Mouse (Mus musculus): ENCODE results near the gene Nynrin. TPM values are rescaled to one million over a fixed set of nuclear protein-coding genes. Genes with fewer than 3 reads are reported as not detected.

The Nynrin gene
- total and polyA plus RNA-seq, 3 experiments: not detected

DNA sequence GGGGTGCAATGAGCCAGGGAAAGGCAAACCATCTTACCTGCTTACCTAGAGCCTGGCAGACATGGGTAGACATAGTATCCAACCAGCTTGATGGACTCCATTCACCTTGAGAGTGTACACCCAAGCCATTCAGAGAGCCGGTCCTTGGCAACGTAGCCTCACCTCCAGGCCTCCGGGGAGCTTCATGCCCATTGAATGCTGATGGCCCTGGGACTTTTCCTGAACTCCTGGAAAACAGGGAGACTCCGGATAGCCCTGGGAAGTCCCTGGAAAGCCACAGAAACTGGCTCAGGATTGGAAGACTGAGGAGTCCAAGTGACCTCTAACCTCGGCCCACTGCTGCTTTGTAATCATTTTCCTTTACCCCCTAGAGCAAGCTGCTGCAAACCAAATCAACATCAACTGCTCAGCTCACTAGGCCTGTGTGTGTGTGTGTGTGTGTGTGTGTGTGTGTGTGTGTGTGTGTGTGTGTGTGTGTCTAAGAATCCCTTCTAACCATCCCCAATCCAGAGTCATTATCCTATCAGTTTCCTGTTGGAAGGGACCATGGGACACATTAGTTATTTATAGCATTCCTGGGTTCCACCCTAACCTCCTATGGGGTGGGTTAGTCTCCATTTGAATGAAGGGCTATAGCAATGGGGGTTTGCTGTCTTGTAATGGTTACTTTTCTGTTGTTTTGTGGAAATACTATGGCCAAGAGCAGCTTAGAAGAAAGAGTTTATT, 18.8 kb upstream of the Nynrin start:
- TF ChIP-seq MYC (IDR thresholded peaks at IDR 0.05; ENCODE audit: low read depth, low read length) (no peak), KAT2A (conservative IDR thresholded peaks at IDR 0.05; ENCODE audit: low read depth, low read length) (no peak), CHD1 (IDR thresholded peaks at IDR 0.05; ENCODE audit: low read depth, low read length) (no peak), ZMIZ1 (IDR thresholded peaks at IDR 0.05; ENCODE audit: low read depth, low read length) (no peak), EP300 (IDR thresholded peaks at IDR 0.05; ENCODE audit: low read depth in 1 of 2, low read length in 2 of 2) (no peak), TAL1 (IDR thresholded peaks at IDR 0.05; ENCODE audit: low read length) (no peak)
- Histone ChIP-seq H3K27me3 (ENCODE audit: control insufficient read depth in 1 of 2, insufficient read depth in 2 of 2, low read length in 2 of 2) (peaks cover 0 to 3% of the 10 kb centered on the region in 2 experiments; a peak in 1 of 4 replicates), H3K79me2 (ENCODE audit: control insufficient read depth, insufficient read depth, low read length, poor library complexity) (no peaks in the 10 kb centered on the region), H3K36me3 (ENCODE audit: control insufficient read depth in 1 of 2, insufficient read depth in 2 of 2, low read length in 2 of 2) (no peaks in the 10 kb centered on the region), H3K27ac (ENCODE audit: control insufficient read depth, low read depth, low read length) (no peak overlapping the region), H3K9ac (ENCODE audit: control insufficient read depth, low read depth, low read length, poor library complexity, severe bottlenecking) (no peak overlapping the region), H3K9me3 (replicated peaks; ENCODE audit: insufficient read depth, low read length) (no peaks in the 10 kb centered on the region), H3K4me3 (ENCODE audit: control insufficient read depth in 1 of 2, insufficient read depth in 1 of 2, low read depth in 2 of 2, low read length in 2 of 2) (no peak overlapping the region), H3K4me1 (ENCODE audit: control insufficient read depth in 1 of 2, insufficient read depth in 2 of 2, low read length in 2 of 2) (peaks cover 0 to 3% of the 10 kb centered on the region in 2 experiments; a peak in 1 of 4 replicates)
- no peak for DNase-seq (ENCODE audit: low read depth, low spot score)

DNA sequence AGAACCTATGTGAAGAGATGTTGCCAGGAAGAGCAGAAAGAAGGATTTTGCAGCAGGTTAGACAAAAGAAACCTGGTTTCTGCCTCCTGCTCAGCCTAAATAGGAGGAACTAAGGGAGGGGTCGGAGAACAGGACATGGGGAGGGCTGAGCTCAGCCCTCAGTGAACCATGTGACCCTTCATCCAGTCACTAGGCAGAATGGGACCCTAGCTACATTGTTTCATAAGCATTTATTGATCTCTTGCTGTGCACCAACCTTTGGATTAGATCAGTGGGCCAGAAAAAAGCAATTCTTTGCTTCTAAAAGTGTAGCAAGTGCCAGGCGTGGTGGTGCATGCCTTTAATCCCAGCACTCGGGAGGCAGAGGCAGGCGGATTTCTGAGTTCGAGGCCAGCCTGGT, 15.5 kb upstream of the Nynrin start:
- TF ChIP-seq ELF1 (IDR thresholded peaks at IDR 0.05; ENCODE audit: low read depth, low read length): no peak
- no peak for TF ChIP-seq POLR2AphosphoS2 (IDR thresholded peaks at IDR 0.05; ENCODE audit: low read length)
- no peak for TF ChIP-seq MAZ (IDR thresholded peaks at IDR 0.05; ENCODE audit: low read depth, low read length)
- no peak for TF ChIP-seq ETS1 (IDR thresholded peaks at IDR 0.05; ENCODE audit: low read depth, low read length)
- no peak for TF ChIP-seq POLR2AphosphoS5 (IDR thresholded peaks at IDR 0.05; ENCODE audit: borderline replicate concordance, low read depth, low read length)
- no peak for TF ChIP-seq SIN3A (IDR thresholded peaks at IDR 0.05; ENCODE audit: low read length)
- H3K27me3 ChIP-seq (ENCODE audit: control insufficient read depth in 1 of 2, insufficient read depth in 2 of 2, low read length in 2 of 2): peaks cover 0 to 3% of the 10 kb centered on the region in 2 experiments; a peak in 1 of 4 replicates

DNA sequence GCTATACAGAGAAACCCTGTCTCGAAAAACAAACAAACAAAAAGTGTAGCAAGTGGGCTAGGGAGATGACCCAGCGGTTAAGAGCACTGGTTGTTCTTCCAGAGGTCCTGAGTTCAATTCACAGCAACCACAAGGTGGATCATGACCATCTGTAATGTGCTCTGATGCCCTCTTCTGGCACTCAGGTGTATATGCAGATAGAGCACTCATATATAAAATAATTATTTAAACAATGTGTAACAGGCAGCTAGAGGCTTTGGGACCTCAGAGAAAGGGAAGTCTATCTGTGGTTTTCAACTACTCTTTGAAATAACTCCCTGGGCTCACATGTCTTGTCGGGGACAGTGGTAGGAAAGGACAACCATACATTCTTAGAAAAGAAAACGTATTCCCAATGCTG, 15.1 kb upstream of the Nynrin start:
- Histone ChIP-seq H3K79me2 (ENCODE audit: control insufficient read depth, insufficient read depth, low read length, poor library complexity) (no peaks in the 10 kb centered on the region), H3K4me1 (ENCODE audit: control insufficient read depth in 1 of 2, insufficient read depth in 2 of 2, low read length in 2 of 2) (no peaks in the 10 kb centered on the region), H3K27ac (ENCODE audit: control insufficient read depth, low read depth, low read length) (no peak overlapping the region), H3K4me3 (ENCODE audit: control insufficient read depth in 1 of 2, insufficient read depth in 1 of 2, low read depth in 2 of 2, low read length in 2 of 2) (no peak overlapping the region), H3K9me3 (replicated peaks; ENCODE audit: insufficient read depth, low read length) (no peaks in the 10 kb centered on the region), H3K9ac (ENCODE audit: control insufficient read depth, low read depth, low read length, poor library complexity, severe bottlenecking) (no peak overlapping the region), H3K36me3 (ENCODE audit: control insufficient read depth in 1 of 2, insufficient read depth in 2 of 2, low read length in 2 of 2) (no peaks in the 10 kb centered on the region), H3K27me3 (ENCODE audit: control insufficient read depth in 1 of 2, insufficient read depth in 2 of 2, low read length in 2 of 2) (peaks cover 0 to 3% of the 10 kb centered on the region in 2 experiments; a peak in 1 of 4 replicates)
- TF ChIP-seq USF2 (IDR thresholded peaks at IDR 0.05; ENCODE audit: borderline replicate concordance in 1 of 2, insufficient read depth in 1 of 2, low read depth in 1 of 2, low read length in 2 of 2): no peak
- peak; percentile 32 to 45 (median 32) for TF ChIP-seq CTCF (IDR thresholded peaks at IDR 0.05 in 2 of 3, conservative IDR thresholded peaks at IDR 0.05 in 1 of 3; ENCODE audit: control insufficient read depth in 1 of 3, insufficient read depth in 1 of 3, low read depth in 2 of 3, low read length in 3 of 3, poor library complexity in 1 of 3, severe bottlenecking in 1 of 3)
- no peak for TF ChIP-seq TAL1 (IDR thresholded peaks at IDR 0.05; ENCODE audit: low read length)
- TF ChIP-seq HCFC1 (IDR thresholded peaks at IDR 0.05; ENCODE audit: low read depth, low read length): no peak
- no peak for TF ChIP-seq MAZ (IDR thresholded peaks at IDR 0.05; ENCODE audit: low read depth, low read length)
- no peak for TF ChIP-seq CHD2 (IDR thresholded peaks at IDR 0.05; ENCODE audit: low read length)
- TF ChIP-seq UBTF (IDR thresholded peaks at IDR 0.05; ENCODE audit: borderline replicate concordance, insufficient read depth, low read depth, low read length): no peak
- peak; percentile 26 for TF ChIP-seq RAD21 (IDR thresholded peaks at IDR 0.05; ENCODE audit: low read depth, low read length)
- TF ChIP-seq POLR2A (IDR thresholded peaks at IDR 0.05; ENCODE audit: control insufficient read depth in 1 of 2, insufficient read depth in 1 of 2, low read depth in 1 of 2, low read length in 2 of 2, poor library complexity in 1 of 2): no peak
- peak; percentile 51 for TF ChIP-seq SMC3 (IDR thresholded peaks at IDR 0.05; ENCODE audit: low read depth, low read length)
- peak; percentile 56 for DNase-seq (ENCODE audit: low read depth, low spot score)

More for the DNA sequence above, 15.5 kb upstream of the Nynrin start:
- no peaks in the 10 kb centered on the region for H3K4me1 ChIP-seq (ENCODE audit: control insufficient read depth in 1 of 2, insufficient read depth in 2 of 2, low read length in 2 of 2)
- no peak overlapping the region for H3K4me3 ChIP-seq (ENCODE audit: control insufficient read depth in 1 of 2, insufficient read depth in 1 of 2, low read depth in 2 of 2, low read length in 2 of 2)
- H3K27ac ChIP-seq (ENCODE audit: control insufficient read depth, low read depth, low read length): no peak overlapping the region
- H3K36me3 ChIP-seq (ENCODE audit: control insufficient read depth in 1 of 2, insufficient read depth in 2 of 2, low read length in 2 of 2): no peaks in the 10 kb centered on the region
- no peaks in the 10 kb centered on the region for H3K79me2 ChIP-seq (ENCODE audit: control insufficient read depth, insufficient read depth, low read length, poor library complexity)
- no peak for DNase-seq (ENCODE audit: low read depth, low spot score)
- H3K9me3 ChIP-seq (replicated peaks; ENCODE audit: insufficient read depth, low read length): no peaks in the 10 kb centered on the region
- no peak overlapping the region for H3K9ac ChIP-seq (ENCODE audit: control insufficient read depth, low read depth, low read length, poor library complexity, severe bottlenecking)

All from MEL (cell line).